Mouse (Mus musculus) liver, embryonic 15.5 days (tissue): ENCODE data around the gene Ndufaf2. TPM values are rescaled to one million over a fixed set of nuclear protein-coding genes. Genes with fewer than 3 reads are reported as not detected.

ENCODE experiments used
- ATAC-seq: fragments of 200-750 bp; cut with Nextera tagmentation; 2 replicates; pipeline ENCODE4 v1.8.0; 2017; ENCODE audit warnings: moderate number of reproducible peaks, mild to moderate bottlenecking, moderate library complexity; ENCODE audit not compliant: insufficient read depth
- H3K27ac ChIP-seq: fragments of 300-500 bp; sonication (generic); replicated peaks from 2 replicates; pipeline ENCODE4 v1.5.1; 2015; ENCODE audit warnings: mild to moderate bottlenecking, inconsistent platforms
- H3K27me3 ChIP-seq: fragments of 300-500 bp; sonication (generic); 2 replicates; pipeline ENCODE4 v1.6.1; 2015; ENCODE audit warnings: mild to moderate bottlenecking, inconsistent platforms
- H3K36me3 ChIP-seq: fragments of 300-500 bp; sonication (generic); replicated peaks from 2 replicates; pipeline ENCODE4 v1.6.1; 2015; ENCODE audit warnings: moderate library complexity, mild to moderate bottlenecking, inconsistent platforms
- H3K4me1 ChIP-seq: fragments of 300-500 bp; sonication (generic); replicated peaks from 2 replicates; pipeline ENCODE4 v1.6.1; 2015; ENCODE audit warnings: inconsistent platforms
- H3K4me2 ChIP-seq: fragments of 300-500 bp; sonication (generic); 2 replicates; pipeline ENCODE4 v1.6.1; 2015; ENCODE audit warnings: moderate library complexity, mild to moderate bottlenecking, inconsistent platforms
- H3K4me3 ChIP-seq: fragments of 300-500 bp; sonication (generic); replicated peaks from 2 replicates; pipeline ENCODE4 v1.5.1; 2015; ENCODE audit warnings: mild to moderate bottlenecking, inconsistent platforms
- H3K9ac ChIP-seq: fragments of 300-500 bp; sonication (generic); 2 replicates; pipeline ENCODE4 v1.6.1; 2015; ENCODE audit warnings: moderate library complexity, mild to moderate bottlenecking, inconsistent platforms
- H3K9me3 ChIP-seq: fragments of 300-500 bp; sonication (generic); replicated peaks from 2 replicates; pipeline ENCODE4 v1.6.1; 2016; ENCODE audit warnings: inconsistent platforms
- WGBS: fragments of 180-500 bp; shearing (Covaris S2); methylation state at CpG from one replicate; pipeline ENCODE4 v1.1.7; 2015; ENCODE audit warnings: mixed read lengths; ENCODE audit not compliant: insufficient replicate concordance; 5-methylcytosine and 5-hydroxymethylcytosine counted together
- polyA plus RNA-seq: library from polyadenylated mRNA; unstranded; fragments of >200 nt; fragmentation: Nextera tagmentation; extraction: Ambion mirVana; gene quantifications from 2 replicates; pipeline ENCODE4 v1.2.1, GENCODE M21; 2015

Ndufaf2 gene
- polyA plus RNA-seq, 1 experiment from 2014 or later: 23.8 TPM

- no peak for ATAC-seq
Observed at GRCm38 (mm10) chr13:108118188-108118587, 40.2 kb downstream of the Ndufaf2 start.

GRCm38 (mm10) chr13:108117654-108118053, 40.8 kb downstream of the Ndufaf2 start:
- no peak overlapping the region for H3K27ac ChIP-seq
- ATAC-seq: no peak
- no peak overlapping the region for H3K9ac ChIP-seq
- H3K27me3 ChIP-seq: no peaks in the 10 kb centered on the region
- H3K36me3 ChIP-seq: no peaks in the 10 kb centered on the region
- H3K9me3 ChIP-seq: no peaks in the 10 kb centered on the region
- no peak overlapping the region for H3K4me3 ChIP-seq
- no peak overlapping the region for H3K4me2 ChIP-seq
- no peaks in the 10 kb centered on the region for H3K4me1 ChIP-seq

More at GRCm38 (mm10) chr13:108118188-108118587, 40.2 kb downstream of the Ndufaf2 start:
- Histone ChIP-seq H3K9ac (no peak overlapping the region), H3K27me3 (no peaks in the 10 kb centered on the region), H3K27ac (no peak overlapping the region), H3K9me3 (no peaks in the 10 kb centered on the region), H3K36me3 (no peaks in the 10 kb centered on the region), H3K4me1 (no peaks in the 10 kb centered on the region), H3K4me3 (no peak overlapping the region), H3K4me2 (no peak overlapping the region)
- WGBS: 52% methylated on average over 1 of the region's 1 CpGs

GRCm38 (mm10) chr13:108114257-108114656, 44.2 kb downstream of the Ndufaf2 start:
- no peaks in the 10 kb centered on the region for H3K9me3 ChIP-seq
- H3K4me1 ChIP-seq: no peaks in the 10 kb centered on the region
- no peak overlapping the region for H3K4me2 ChIP-seq
- 56% methylated on average over 3 of the region's 3 CpGs for WGBS
- no peak overlapping the region for H3K4me3 ChIP-seq
- ATAC-seq: no peak
- H3K27ac ChIP-seq: no peak overlapping the region
- no peak overlapping the region for H3K9ac ChIP-seq
- no peaks in the 10 kb centered on the region for H3K36me3 ChIP-seq
- no peaks in the 10 kb centered on the region for H3K27me3 ChIP-seq

- Histone ChIP-seq H3K36me3 (no peaks in the 10 kb centered on the region), H3K4me3 (no peak overlapping the region), H3K27me3 (no peaks in the 10 kb centered on the region), H3K4me1 (no peaks in the 10 kb centered on the region), H3K4me2 (no peak overlapping the region), H3K27ac (no peak overlapping the region), H3K9me3 (no peaks in the 10 kb centered on the region), H3K9ac (no peak overlapping the region)
- WGBS: 72% methylated on average over 5 of the region's 5 CpGs
- ATAC-seq: no peak
Observed at GRCm38 (mm10) chr13:108113536-108113935, 44.9 kb downstream of the Ndufaf2 start.

- 68% methylated on average over 6 of the region's 6 CpGs for WGBS
- no peak for ATAC-seq
- H3K36me3 ChIP-seq: no peaks in the 10 kb centered on the region
Observed at GRCm38 (mm10) chr13:108110929-108111328, 47.5 kb downstream of the Ndufaf2 start.

GRCm38 (mm10) chr13:108100700-108101099, 57.7 kb downstream of the Ndufaf2 start:
- no peaks in the 10 kb centered on the region for H3K36me3 ChIP-seq
- no peak for ATAC-seq
- no peak overlapping the region for H3K9ac ChIP-seq
- no peaks in the 10 kb centered on the region; the same call in 1 of the 2 replicates for H3K4me1 ChIP-seq
- 42% methylated on average over 2 of the region's 2 CpGs for WGBS
- H3K4me3 ChIP-seq: no peak overlapping the region
- H3K27me3 ChIP-seq: no peaks in the 10 kb centered on the region
- no peak overlapping the region for H3K4me2 ChIP-seq
- H3K9me3 ChIP-seq: no peaks in the 10 kb centered on the region
- no peak overlapping the region for H3K27ac ChIP-seq

More at GRCm38 (mm10) chr13:108110929-108111328, 47.5 kb downstream of the Ndufaf2 start:
- no peak overlapping the region for H3K4me3 ChIP-seq
- no peaks in the 10 kb centered on the region for H3K9me3 ChIP-seq
- H3K4me1 ChIP-seq: no peaks in the 10 kb centered on the region
- no peak overlapping the region for H3K27ac ChIP-seq
- H3K9ac ChIP-seq: no peak overlapping the region
- H3K27me3 ChIP-seq: no peaks in the 10 kb centered on the region
- H3K4me2 ChIP-seq: no peak overlapping the region

- no peak for ATAC-seq
- H3K9me3 ChIP-seq: no peaks in the 10 kb centered on the region
- H3K27ac ChIP-seq: no peak overlapping the region
- H3K9ac ChIP-seq: no peak overlapping the region
- no peaks in the 10 kb centered on the region; the same call in 1 of the 2 replicates for H3K4me1 ChIP-seq
- H3K4me2 ChIP-seq: no peak overlapping the region; the same call in 1 of the 2 replicates
- 58% methylated on average over 7 of the region's 7 CpGs for WGBS
- no peaks in the 10 kb centered on the region for H3K36me3 ChIP-seq
- no peak overlapping the region for H3K4me3 ChIP-seq
- no peaks in the 10 kb centered on the region for H3K27me3 ChIP-seq
Observed at GRCm38 (mm10) chr13:108096446-108096845, 62.0 kb downstream of the Ndufaf2 start.

GRCm38 (mm10) chr13:108095617-108096016, 62.8 kb downstream of the Ndufaf2 start:
- H3K4me2 ChIP-seq: no peak overlapping the region
- H3K36me3 ChIP-seq: no peaks in the 10 kb centered on the region
- H3K9ac ChIP-seq: no peak overlapping the region
- no peak; the same call in 1 of the 2 replicates for ATAC-seq
- H3K4me3 ChIP-seq: no peak overlapping the region
- H3K4me1 ChIP-seq: no peaks in the 10 kb centered on the region
- 76% methylated on average over 7 of the region's 7 CpGs for WGBS
- no peaks in the 10 kb centered on the region for H3K9me3 ChIP-seq
- H3K27me3 ChIP-seq: no peaks in the 10 kb centered on the region
- no peak overlapping the region for H3K27ac ChIP-seq

- Histone ChIP-seq H3K4me3 (no peak overlapping the region), H3K9ac (no peak overlapping the region), H3K4me2 (no peak overlapping the region), H3K9me3 (no peaks in the 10 kb centered on the region), H3K4me1 (no peaks in the 10 kb centered on the region), H3K27me3 (no peaks in the 10 kb centered on the region), H3K36me3 (no peaks in the 10 kb centered on the region), H3K27ac (no peak overlapping the region)
- 50% methylated on average over 5 of the region's 5 CpGs for WGBS
- no peak for ATAC-seq
Observed at GRCm38 (mm10) chr13:108094681-108095080, 63.7 kb downstream of the Ndufaf2 start.

- H3K27me3 ChIP-seq: no peaks in the 10 kb centered on the region
- no peaks in the 10 kb centered on the region for H3K9me3 ChIP-seq
- H3K4me2 ChIP-seq: no peak overlapping the region
- no peak overlapping the region for H3K9ac ChIP-seq
- WGBS: 84% methylated on average over 7 of the region's 7 CpGs
- no peak for ATAC-seq
- no peak overlapping the region for H3K27ac ChIP-seq
- no peaks in the 10 kb centered on the region for H3K36me3 ChIP-seq
- no peak overlapping the region for H3K4me3 ChIP-seq
- H3K4me1 ChIP-seq: no peaks in the 10 kb centered on the region
Observed at GRCm38 (mm10) chr13:108092290-108092689, 66.1 kb downstream of the Ndufaf2 start.

- no peak overlapping the region for H3K4me3 ChIP-seq
- ATAC-seq: no peak
- H3K27me3 ChIP-seq: no peaks in the 10 kb centered on the region
- WGBS: 60% methylated on average over 4 of the region's 4 CpGs
- no peaks in the 10 kb centered on the region for H3K36me3 ChIP-seq
- H3K9ac ChIP-seq: no peak overlapping the region
- no peaks in the 10 kb centered on the region for H3K9me3 ChIP-seq
- H3K4me1 ChIP-seq: no peaks in the 10 kb centered on the region
- H3K4me2 ChIP-seq: no peak overlapping the region
- H3K27ac ChIP-seq: no peak overlapping the region
Observed at GRCm38 (mm10) chr13:108086724-108087123, 71.7 kb downstream of the Ndufaf2 start.

GRCm38 (mm10) chr13:108086036-108086435, 72.4 kb downstream of the Ndufaf2 start:
- no peak overlapping the region for H3K9ac ChIP-seq
- no peak overlapping the region for H3K4me3 ChIP-seq
- H3K36me3 ChIP-seq: no peaks in the 10 kb centered on the region
- 71% methylated on average over 5 of the region's 5 CpGs for WGBS
- no peaks in the 10 kb centered on the region for H3K27me3 ChIP-seq
- no peak for ATAC-seq
- no peak overlapping the region for H3K27ac ChIP-seq
- no peaks in the 10 kb centered on the region for H3K9me3 ChIP-seq
- H3K4me2 ChIP-seq: no peak overlapping the region
- no peaks in the 10 kb centered on the region for H3K4me1 ChIP-seq
